Mouse (Mus musculus): ENCODE measurements around the gene Mocs1. TPM values are rescaled to one million over a fixed set of nuclear protein-coding genes. Genes with fewer than 3 reads are reported as not detected.
A peak's percentile ranks its signal among the peaks of the same experiment; 100 is the strongest.

The Mocs1 gene
- polyA plus RNA-seq, 1 experiment from 2014 or later, result 6.9 TPM

- Histone ChIP-seq H3K27me3 (ENCODE audit: control insufficient read depth, insufficient read depth, low read length) (no peaks in the 10 kb centered on the region), H3K27ac (replicated peaks in 1 of 2; ENCODE audit: control insufficient read depth in 1 of 2, insufficient read depth in 1 of 2, low read depth in 2 of 2, low read length in 2 of 2) (no peak overlapping the region), H3K4me3 (ENCODE audit: control insufficient read depth in 1 of 2, insufficient read depth in 1 of 2, low read depth in 1 of 2, low read length in 2 of 2) (no peak overlapping the region), H3K4me1 (ENCODE audit: control insufficient read depth in 2 of 2, insufficient read depth in 2 of 2, low read length in 2 of 2) (no peaks in the 10 kb centered on the region), H3K36me3 (ENCODE audit: control insufficient read depth, insufficient read depth, low read length) (peaks cover 43% of the 10 kb centered on the region), H3K4me2 (ENCODE audit: low read length) (no peak overlapping the region), H3K9me3 (ENCODE audit: control insufficient read depth, low read length) (no peaks in the 10 kb centered on the region), H3K9ac (ENCODE audit: low read length) (no peak overlapping the region)
- ATAC-seq (ENCODE audit: insufficient number of reproducible peaks, insufficient read depth, low FRiP score, low read depth), result no peak
- 60% methylated on average over 3 of the region's 3 CpGs for WGBS
Observed at GRCm38 (mm10) chr17:49457833-49458232, 29.7 kb downstream of the Mocs1 start.

- Histone ChIP-seq H3K27ac (replicated peaks in 1 of 2; ENCODE audit: control insufficient read depth in 1 of 2, insufficient read depth in 1 of 2, low read depth in 2 of 2, low read length in 2 of 2) (no peak overlapping the region), H3K4me2 (ENCODE audit: low read length) (no peak overlapping the region), H3K4me3 (ENCODE audit: control insufficient read depth in 1 of 2, insufficient read depth in 1 of 2, low read depth in 1 of 2, low read length in 2 of 2) (no peak overlapping the region), H3K9me3 (ENCODE audit: control insufficient read depth, low read length) (no peaks in the 10 kb centered on the region), H3K4me1 (ENCODE audit: control insufficient read depth in 2 of 2, insufficient read depth in 2 of 2, low read length in 2 of 2) (no peaks in the 10 kb centered on the region), H3K36me3 (ENCODE audit: control insufficient read depth, insufficient read depth, low read length) (peaks cover 45% of the 10 kb centered on the region), H3K27me3 (ENCODE audit: control insufficient read depth, insufficient read depth, low read length) (no peaks in the 10 kb centered on the region), H3K9ac (ENCODE audit: low read length) (no peak overlapping the region)
- ATAC-seq (ENCODE audit: insufficient number of reproducible peaks, insufficient read depth, low FRiP score, low read depth), result no peak
- WGBS, result 94% methylated on average over 18 of the region's 18 CpGs
Observed at GRCm38 (mm10) chr17:49458386-49458785, 30.2 kb downstream of the Mocs1 start.

GRCm38 (mm10) chr17:49464884-49465283 lies 36.7 kb downstream of the Mocs1 start:
- Histone ChIP-seq H3K9ac (ENCODE audit: low read length) (no peak overlapping the region), H3K27me3 (ENCODE audit: control insufficient read depth, insufficient read depth, low read length) (no peaks in the 10 kb centered on the region), H3K27ac (replicated peaks in 1 of 2; ENCODE audit: control insufficient read depth in 1 of 2, insufficient read depth in 1 of 2, low read depth in 2 of 2, low read length in 2 of 2) (no peak overlapping the region), H3K4me1 (ENCODE audit: control insufficient read depth in 2 of 2, insufficient read depth in 2 of 2, low read length in 2 of 2) (no peaks in the 10 kb centered on the region), H3K36me3 (ENCODE audit: control insufficient read depth, insufficient read depth, low read length) (peaks cover 23% of the 10 kb centered on the region), H3K4me2 (ENCODE audit: low read length) (no peak overlapping the region), H3K4me3 (ENCODE audit: control insufficient read depth in 1 of 2, insufficient read depth in 1 of 2, low read depth in 1 of 2, low read length in 2 of 2) (no peak overlapping the region), H3K9me3 (ENCODE audit: control insufficient read depth, low read length) (no peaks in the 10 kb centered on the region)
- 77% methylated on average over 3 of the region's 3 CpGs for WGBS
- no peak for ATAC-seq (ENCODE audit: insufficient number of reproducible peaks, insufficient read depth, low FRiP score, low read depth)

- Histone ChIP-seq H3K27ac (replicated peaks in 1 of 2; ENCODE audit: control insufficient read depth in 1 of 2, insufficient read depth in 1 of 2, low read depth in 2 of 2, low read length in 2 of 2) (no peak overlapping the region), H3K36me3 (ENCODE audit: control insufficient read depth, insufficient read depth, low read length) (peaks cover 10% of the 10 kb centered on the region; the same call in 1 of the 2 replicates), H3K4me2 (ENCODE audit: low read length) (no peak overlapping the region), H3K9ac (ENCODE audit: low read length) (no peak overlapping the region), H3K4me3 (ENCODE audit: control insufficient read depth in 1 of 2, insufficient read depth in 1 of 2, low read depth in 1 of 2, low read length in 2 of 2) (no peak overlapping the region), H3K9me3 (ENCODE audit: control insufficient read depth, low read length) (no peaks in the 10 kb centered on the region), H3K27me3 (ENCODE audit: control insufficient read depth, insufficient read depth, low read length) (no peaks in the 10 kb centered on the region), H3K4me1 (ENCODE audit: control insufficient read depth in 2 of 2, insufficient read depth in 2 of 2, low read length in 2 of 2) (peaks cover 14% of the 10 kb centered on the region in 2 experiments)
- WGBS, result 30% methylated on average over 4 of the region's 4 CpGs
- ATAC-seq (ENCODE audit: insufficient number of reproducible peaks, insufficient read depth, low FRiP score, low read depth), result no peak
Observed at GRCm38 (mm10) chr17:49468223-49468622, 40.1 kb downstream of the Mocs1 start.

GRCm38 (mm10) chr17:49472626-49473025 lies 44.5 kb downstream of the Mocs1 start:
- 0 out of 2 replicates have a peak overlapping the region, but pooled peaks have one; percentile 18 for H3K4me2 ChIP-seq (ENCODE audit: low read length)
- peak overlapping the region; percentile 34 for H3K9ac ChIP-seq (ENCODE audit: low read length)
- peaks cover 24 to 27% of the 10 kb centered on the region in 2 experiments for H3K4me1 ChIP-seq (ENCODE audit: control insufficient read depth in 2 of 2, insufficient read depth in 2 of 2, low read length in 2 of 2)
- no peak overlapping the region for H3K4me3 ChIP-seq (ENCODE audit: control insufficient read depth in 1 of 2, insufficient read depth in 1 of 2, low read depth in 1 of 2, low read length in 2 of 2)
- H3K27me3 ChIP-seq (ENCODE audit: control insufficient read depth, insufficient read depth, low read length), result no peaks in the 10 kb centered on the region
- ATAC-seq (ENCODE audit: insufficient number of reproducible peaks, insufficient read depth, low FRiP score, low read depth), result peak; percentile 90
- no peaks in the 10 kb centered on the region for H3K9me3 ChIP-seq (ENCODE audit: control insufficient read depth, low read length)
- WGBS, result 7% methylated on average over 8 of the region's 8 CpGs
- peaks cover 10% of the 10 kb centered on the region; the same call in 1 of the 2 replicates for H3K36me3 ChIP-seq (ENCODE audit: control insufficient read depth, insufficient read depth, low read length)
- H3K27ac ChIP-seq (replicated peaks in 1 of 2; ENCODE audit: control insufficient read depth in 1 of 2, insufficient read depth in 1 of 2, low read depth in 2 of 2, low read length in 2 of 2), result peak overlapping the region; percentile 73 to 88

- H3K4me2 ChIP-seq (ENCODE audit: low read length), result no peak overlapping the region
- no peak overlapping the region; a peak in 1 of 4 replicates for H3K27ac ChIP-seq (replicated peaks in 1 of 2; ENCODE audit: control insufficient read depth in 1 of 2, insufficient read depth in 1 of 2, low read depth in 2 of 2, low read length in 2 of 2)
- H3K9me3 ChIP-seq (ENCODE audit: control insufficient read depth, low read length), result no peaks in the 10 kb centered on the region
- H3K27me3 ChIP-seq (ENCODE audit: control insufficient read depth, insufficient read depth, low read length), result no peaks in the 10 kb centered on the region
- 75% methylated on average over 4 of the region's 4 CpGs for WGBS
- H3K4me3 ChIP-seq (ENCODE audit: control insufficient read depth in 1 of 2, insufficient read depth in 1 of 2, low read depth in 1 of 2, low read length in 2 of 2), result no peak overlapping the region
- no peak overlapping the region for H3K9ac ChIP-seq (ENCODE audit: low read length)
- peaks cover 12% of the 10 kb centered on the region; the same call in 1 of the 2 replicates for H3K36me3 ChIP-seq (ENCODE audit: control insufficient read depth, insufficient read depth, low read length)
- ATAC-seq (ENCODE audit: insufficient number of reproducible peaks, insufficient read depth, low FRiP score, low read depth), result no peak
- H3K4me1 ChIP-seq (ENCODE audit: control insufficient read depth in 2 of 2, insufficient read depth in 2 of 2, low read length in 2 of 2), result peaks cover 26 to 29% of the 10 kb centered on the region in 2 experiments
Observed at GRCm38 (mm10) chr17:49474051-49474450, 45.9 kb downstream of the Mocs1 start.

GRCm38 (mm10) chr17:49475174-49475573 lies 47.0 kb downstream of the Mocs1 start:
- peaks cover 20% of the 10 kb centered on the region for H3K36me3 ChIP-seq (ENCODE audit: control insufficient read depth, insufficient read depth, low read length)
- H3K9ac ChIP-seq (ENCODE audit: low read length), result no peak overlapping the region
- peaks cover 26 to 29% of the 10 kb centered on the region in 2 experiments for H3K4me1 ChIP-seq (ENCODE audit: control insufficient read depth in 2 of 2, insufficient read depth in 2 of 2, low read length in 2 of 2)
- H3K9me3 ChIP-seq (ENCODE audit: control insufficient read depth, low read length), result no peaks in the 10 kb centered on the region
- 95% methylated on average over 1 of the region's 1 CpGs for WGBS
- H3K27ac ChIP-seq (replicated peaks in 1 of 2; ENCODE audit: control insufficient read depth in 1 of 2, insufficient read depth in 1 of 2, low read depth in 2 of 2, low read length in 2 of 2), result no peak overlapping the region
- no peak for ATAC-seq (ENCODE audit: insufficient number of reproducible peaks, insufficient read depth, low FRiP score, low read depth)
- H3K4me2 ChIP-seq (ENCODE audit: low read length), result no peak overlapping the region
- H3K4me3 ChIP-seq (ENCODE audit: control insufficient read depth in 1 of 2, insufficient read depth in 1 of 2, low read depth in 1 of 2, low read length in 2 of 2), result no peak overlapping the region
- no peaks in the 10 kb centered on the region for H3K27me3 ChIP-seq (ENCODE audit: control insufficient read depth, insufficient read depth, low read length)

- H3K4me3 ChIP-seq (ENCODE audit: control insufficient read depth in 1 of 2, insufficient read depth in 1 of 2, low read depth in 1 of 2, low read length in 2 of 2), result no peak overlapping the region
- no peak overlapping the region for H3K9ac ChIP-seq (ENCODE audit: low read length)
- peaks cover 34% of the 10 kb centered on the region for H3K36me3 ChIP-seq (ENCODE audit: control insufficient read depth, insufficient read depth, low read length)
- H3K27ac ChIP-seq (replicated peaks in 1 of 2; ENCODE audit: control insufficient read depth in 1 of 2, insufficient read depth in 1 of 2, low read depth in 2 of 2, low read length in 2 of 2), result no peak overlapping the region
- H3K4me2 ChIP-seq (ENCODE audit: low read length), result no peak overlapping the region
- no peaks in the 10 kb centered on the region for H3K9me3 ChIP-seq (ENCODE audit: control insufficient read depth, low read length)
- 61% methylated on average over 4 of the region's 4 CpGs for WGBS
- H3K27me3 ChIP-seq (ENCODE audit: control insufficient read depth, insufficient read depth, low read length), result no peaks in the 10 kb centered on the region
- no peak for ATAC-seq (ENCODE audit: insufficient number of reproducible peaks, insufficient read depth, low FRiP score, low read depth)
- peaks cover 19 to 24% of the 10 kb centered on the region in 2 experiments for H3K4me1 ChIP-seq (ENCODE audit: control insufficient read depth in 2 of 2, insufficient read depth in 2 of 2, low read length in 2 of 2)
Observed at GRCm38 (mm10) chr17:49477370-49477769, 49.2 kb downstream of the Mocs1 start.
